Mouse (Mus musculus): ENCODE data around the gene Atg9b. TPM values are rescaled to one million over a fixed set of nuclear protein-coding genes. Genes with fewer than 3 reads are reported as not detected.

The Atg9b gene
- polyA plus RNA-seq, 1 experiment: 4.0 TPM

- H3K79me2 ChIP-seq (ENCODE audit: control insufficient read depth, insufficient read depth): no peaks in the 10 kb centered on the region
- no peak overlapping the region for H3K4me3 ChIP-seq
- TF ChIP-seq E2F4 (IDR thresholded peaks at IDR 0.05; ENCODE audit: insufficient read depth): no peak
- no peak for TF ChIP-seq POLR2AphosphoS2 (IDR thresholded peaks at IDR 0.05; ENCODE audit: insufficient read length, low read depth)
- no peak for TF ChIP-seq MYOD1 (IDR thresholded peaks at IDR 0.05; ENCODE audit: control insufficient read depth in 1 of 3, insufficient read length in 2 of 3, low read depth in 2 of 3)
- TF ChIP-seq CEBPB (IDR thresholded peaks at IDR 0.05; ENCODE audit: insufficient read depth, poor library complexity, severe bottlenecking): no peak
- TF ChIP-seq MYOG (IDR thresholded peaks at IDR 0.05; ENCODE audit: control insufficient read depth in 1 of 3, insufficient read depth in 1 of 3, insufficient read length in 2 of 3, low read depth in 2 of 3): no peak
- TF ChIP-seq TCF12 (IDR thresholded peaks at IDR 0.05; ENCODE audit: insufficient read depth, poor library complexity, severe bottlenecking): no peak
- TF ChIP-seq SRF (IDR thresholded peaks at IDR 0.05; ENCODE audit: control insufficient read depth, insufficient read length, low read depth): no peak
- TF ChIP-seq POLR2A (IDR thresholded peaks at IDR 0.05; ENCODE audit: insufficient read length, low read depth): no peak
- no peak for TF ChIP-seq TCF3 (IDR thresholded peaks at IDR 0.05; ENCODE audit: insufficient read length, low read depth)
- no peak for TF ChIP-seq REST (IDR thresholded peaks at IDR 0.05; ENCODE audit: insufficient read depth, insufficient read length)
- TF ChIP-seq MAX (IDR thresholded peaks at IDR 0.05; ENCODE audit: low read depth): no peak
- no peak for TF ChIP-seq USF1 (IDR thresholded peaks at IDR 0.05; ENCODE audit: low read depth)
- no peak overlapping the region for H3ac ChIP-seq (ENCODE audit: control insufficient read depth, insufficient read length)
- no peak overlapping the region for H3K4me2 ChIP-seq (ENCODE audit: low read depth)
- H3K36me3 ChIP-seq (ENCODE audit: control insufficient read depth, insufficient read depth): no peaks in the 10 kb centered on the region
- H3K27me3 ChIP-seq (ENCODE audit: control insufficient read depth, insufficient read depth, insufficient read length): peaks cover 44% of the 10 kb centered on the region
Measured at GRCm38 (mm10) chr5:24369767-24370166, 22.2 kb downstream of the Atg9b start.

GRCm38 (mm10) chr5:24366426-24366825, 25.5 kb downstream of the Atg9b start:
- TF ChIP-seq MYOD1 (IDR thresholded peaks at IDR 0.05; ENCODE audit: control insufficient read depth in 1 of 3, insufficient read length in 2 of 3, low read depth in 2 of 3): no peak
- TF ChIP-seq SRF (IDR thresholded peaks at IDR 0.05; ENCODE audit: control insufficient read depth, insufficient read length, low read depth): no peak
- no peak for TF ChIP-seq CEBPB (IDR thresholded peaks at IDR 0.05; ENCODE audit: insufficient read depth, poor library complexity, severe bottlenecking)
- TF ChIP-seq MYOG (IDR thresholded peaks at IDR 0.05; ENCODE audit: control insufficient read depth in 1 of 3, insufficient read depth in 1 of 3, insufficient read length in 2 of 3, low read depth in 2 of 3): no peak
- TF ChIP-seq E2F4 (IDR thresholded peaks at IDR 0.05; ENCODE audit: insufficient read depth): no peak
- TF ChIP-seq TCF3 (IDR thresholded peaks at IDR 0.05; ENCODE audit: insufficient read length, low read depth): no peak
- no peak for TF ChIP-seq USF1 (IDR thresholded peaks at IDR 0.05; ENCODE audit: low read depth)
- TF ChIP-seq MAX (IDR thresholded peaks at IDR 0.05; ENCODE audit: low read depth): no peak
- TF ChIP-seq REST (IDR thresholded peaks at IDR 0.05; ENCODE audit: insufficient read depth, insufficient read length): no peak
- no peak for TF ChIP-seq POLR2A (IDR thresholded peaks at IDR 0.05; ENCODE audit: insufficient read length, low read depth)
- no peak for TF ChIP-seq POLR2AphosphoS2 (IDR thresholded peaks at IDR 0.05; ENCODE audit: insufficient read length, low read depth)
- TF ChIP-seq TCF12 (IDR thresholded peaks at IDR 0.05; ENCODE audit: insufficient read depth, poor library complexity, severe bottlenecking): no peak
- peaks cover 48% of the 10 kb centered on the region for H3K27me3 ChIP-seq (ENCODE audit: control insufficient read depth, insufficient read depth, insufficient read length)
- no peak overlapping the region for H3ac ChIP-seq (ENCODE audit: control insufficient read depth, insufficient read length)
- H3K79me2 ChIP-seq (ENCODE audit: control insufficient read depth, insufficient read depth): no peaks in the 10 kb centered on the region
- H3K4me3 ChIP-seq: no peak overlapping the region
- no peaks in the 10 kb centered on the region for H3K36me3 ChIP-seq (ENCODE audit: control insufficient read depth, insufficient read depth)
- H3K4me2 ChIP-seq (ENCODE audit: low read depth): no peak overlapping the region

GRCm38 (mm10) chr5:24365528-24365927, 26.4 kb downstream of the Atg9b start:
- TF ChIP-seq POLR2AphosphoS2 (IDR thresholded peaks at IDR 0.05; ENCODE audit: insufficient read length, low read depth): no peak
- TF ChIP-seq CEBPB (IDR thresholded peaks at IDR 0.05; ENCODE audit: insufficient read depth, poor library complexity, severe bottlenecking): no peak
- no peak for TF ChIP-seq MAX (IDR thresholded peaks at IDR 0.05; ENCODE audit: low read depth)
- TF ChIP-seq USF1 (IDR thresholded peaks at IDR 0.05; ENCODE audit: low read depth): no peak
- TF ChIP-seq TCF12 (IDR thresholded peaks at IDR 0.05; ENCODE audit: insufficient read depth, poor library complexity, severe bottlenecking): no peak
- TF ChIP-seq TCF3 (IDR thresholded peaks at IDR 0.05; ENCODE audit: insufficient read length, low read depth): no peak
- H3K4me3 ChIP-seq: no peak overlapping the region
- no peaks in the 10 kb centered on the region for H3K36me3 ChIP-seq (ENCODE audit: control insufficient read depth, insufficient read depth)
- peaks cover 48% of the 10 kb centered on the region for H3K27me3 ChIP-seq (ENCODE audit: control insufficient read depth, insufficient read depth, insufficient read length)
- H3ac ChIP-seq (ENCODE audit: control insufficient read depth, insufficient read length): no peak overlapping the region
- H3K79me2 ChIP-seq (ENCODE audit: control insufficient read depth, insufficient read depth): no peaks in the 10 kb centered on the region
- H3K4me2 ChIP-seq (ENCODE audit: low read depth): no peak overlapping the region

- TF ChIP-seq MAX (IDR thresholded peaks at IDR 0.05; ENCODE audit: low read depth) (no peak), TCF3 (IDR thresholded peaks at IDR 0.05; ENCODE audit: insufficient read length, low read depth) (no peak), E2F4 (IDR thresholded peaks at IDR 0.05; ENCODE audit: insufficient read depth) (no peak), MYOD1 (IDR thresholded peaks at IDR 0.05; ENCODE audit: control insufficient read depth in 1 of 3, insufficient read length in 2 of 3, low read depth in 2 of 3) (no peak), SRF (IDR thresholded peaks at IDR 0.05; ENCODE audit: control insufficient read depth, insufficient read length, low read depth) (no peak), TCF12 (IDR thresholded peaks at IDR 0.05; ENCODE audit: insufficient read depth, poor library complexity, severe bottlenecking) (no peak), CEBPB (IDR thresholded peaks at IDR 0.05; ENCODE audit: insufficient read depth, poor library complexity, severe bottlenecking) (no peak), USF1 (IDR thresholded peaks at IDR 0.05; ENCODE audit: low read depth) (no peak), POLR2AphosphoS2 (IDR thresholded peaks at IDR 0.05; ENCODE audit: insufficient read length, low read depth) (no peak), REST (IDR thresholded peaks at IDR 0.05; ENCODE audit: insufficient read depth, insufficient read length) (no peak), POLR2A (IDR thresholded peaks at IDR 0.05; ENCODE audit: insufficient read length, low read depth) (no peak), MYOG (IDR thresholded peaks at IDR 0.05; ENCODE audit: control insufficient read depth in 1 of 3, insufficient read depth in 1 of 3, insufficient read length in 2 of 3, low read depth in 2 of 3) (no peak)
- peaks cover 44% of the 10 kb centered on the region for H3K27me3 ChIP-seq (ENCODE audit: control insufficient read depth, insufficient read depth, insufficient read length)
- H3ac ChIP-seq (ENCODE audit: control insufficient read depth, insufficient read length): no peak overlapping the region
- no peak overlapping the region for H3K4me2 ChIP-seq (ENCODE audit: low read depth)
- H3K4me3 ChIP-seq: no peak overlapping the region
- H3K79me2 ChIP-seq (ENCODE audit: control insufficient read depth, insufficient read depth): no peaks in the 10 kb centered on the region
- no peaks in the 10 kb centered on the region for H3K36me3 ChIP-seq (ENCODE audit: control insufficient read depth, insufficient read depth)
Measured at GRCm38 (mm10) chr5:24364963-24365362, 27.0 kb downstream of the Atg9b start.

GRCm38 (mm10) chr5:24364508-24364907, 27.4 kb downstream of the Atg9b start, which contains the start of gene Nos3:
Gene Nos3 (plus strand): TSS chr5:24364810.
- no peaks in the 10 kb centered on the region for H3K36me3 ChIP-seq (ENCODE audit: control insufficient read depth, insufficient read depth)
- no peak within 1 kb of the TSS for H3K4me2 ChIP-seq (ENCODE audit: low read depth)
- peaks cover 42% of the 10 kb centered on the region for H3K27me3 ChIP-seq (ENCODE audit: control insufficient read depth, insufficient read depth, insufficient read length)
- H3ac ChIP-seq (ENCODE audit: control insufficient read depth, insufficient read length): no peak within 1 kb of the TSS
- TF ChIP-seq TCF12 (IDR thresholded peaks at IDR 0.05; ENCODE audit: insufficient read depth, poor library complexity, severe bottlenecking) (no peak), POLR2AphosphoS2 (IDR thresholded peaks at IDR 0.05; ENCODE audit: insufficient read length, low read depth) (no peak), MYOD1 (IDR thresholded peaks at IDR 0.05; ENCODE audit: control insufficient read depth in 1 of 3, insufficient read length in 2 of 3, low read depth in 2 of 3) (no peak), SRF (IDR thresholded peaks at IDR 0.05; ENCODE audit: control insufficient read depth, insufficient read length, low read depth) (no peak), REST (IDR thresholded peaks at IDR 0.05; ENCODE audit: insufficient read depth, insufficient read length) (no peak), USF1 (IDR thresholded peaks at IDR 0.05; ENCODE audit: low read depth) (no peak), MYOG (IDR thresholded peaks at IDR 0.05; ENCODE audit: control insufficient read depth in 1 of 3, insufficient read depth in 1 of 3, insufficient read length in 2 of 3, low read depth in 2 of 3) (no peak), TCF3 (IDR thresholded peaks at IDR 0.05; ENCODE audit: insufficient read length, low read depth) (no peak), MAX (IDR thresholded peaks at IDR 0.05; ENCODE audit: low read depth) (no peak), CEBPB (IDR thresholded peaks at IDR 0.05; ENCODE audit: insufficient read depth, poor library complexity, severe bottlenecking) (no peak), E2F4 (IDR thresholded peaks at IDR 0.05; ENCODE audit: insufficient read depth) (no peak), POLR2A (IDR thresholded peaks at IDR 0.05; ENCODE audit: insufficient read length, low read depth) (no peak)
- no peak within 1 kb of the TSS for H3K4me3 ChIP-seq
- no peaks in the 10 kb centered on the region for H3K79me2 ChIP-seq (ENCODE audit: control insufficient read depth, insufficient read depth)
